8 mouse cellular contexts compared by ENCODE assay signal in the genomic region with DNA sequence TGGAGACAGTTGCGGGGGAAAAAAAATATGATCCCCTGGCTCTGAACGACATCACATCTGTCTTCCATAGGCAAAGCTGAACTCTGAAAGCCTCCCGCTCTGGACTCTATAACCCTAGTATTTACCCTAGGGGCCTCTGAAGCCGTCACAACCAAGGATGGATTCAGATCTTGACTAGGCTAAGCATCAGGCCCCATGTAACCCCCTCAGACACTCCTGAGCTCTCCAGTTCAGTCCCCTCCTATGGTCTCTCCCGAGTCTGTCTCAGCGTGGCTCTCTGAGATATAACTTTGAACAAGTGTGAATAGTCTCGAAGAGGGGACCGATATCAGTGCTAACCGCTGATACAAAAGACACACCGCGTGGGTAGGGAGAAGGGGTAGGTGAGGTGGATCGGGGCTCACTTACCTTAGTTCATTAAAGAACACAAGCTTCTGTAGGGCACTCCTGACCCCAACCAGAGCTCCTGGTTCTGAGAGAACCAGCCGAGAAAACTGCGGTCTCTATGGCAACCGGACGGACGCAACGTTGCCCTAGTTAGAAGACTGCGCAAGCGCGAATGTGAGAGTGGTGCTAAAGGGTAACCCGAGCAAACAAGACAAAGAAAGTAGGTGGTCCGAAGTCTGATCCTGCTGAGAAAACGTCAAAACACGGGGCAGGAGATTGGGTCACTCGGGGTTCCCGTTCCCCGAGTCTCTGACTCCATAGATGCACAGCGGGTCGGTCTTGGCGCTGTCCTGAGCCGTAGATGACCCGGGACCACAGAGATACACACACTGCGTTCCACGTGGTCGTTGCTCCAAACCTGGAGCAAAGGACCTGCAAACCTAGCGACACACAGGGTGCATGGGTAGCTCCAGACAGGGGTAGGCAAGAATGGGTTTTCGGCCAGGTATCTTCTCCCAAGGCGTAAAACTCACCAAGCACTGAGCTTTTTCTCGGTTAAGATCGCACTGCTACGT. TPM values are rescaled to one million over a fixed set of nuclear protein-coding genes. Genes with fewer than 3 reads are reported as not detected.
DNase-seq lines count a peak whose midpoint lies in the region; ATAC-seq lines count a peak whose summit lies in the region.

No protein-coding gene starts in this region.

- intact Hi-C loops in gastrocnemius, postnatal 36 days (cut with DNase I): no loop called here

- no peaks in the 10 kb centered on the region for H3K9me3 ChIP-seq in embryonic facial prominence, embryonic 10.5 days
- no peaks in the 10 kb centered on the region for H3K9me3 ChIP-seq in heart, embryonic 13.5 days
- no peaks in the 10 kb centered on the region for H3K9me3 ChIP-seq in kidney, embryonic 15.5 days (replicated peaks)
- H3K9me3 ChIP-seq in limb, embryonic 13.5 days: no peaks in the 10 kb centered on the region
- H3K9me3 ChIP-seq in midbrain, embryonic 12.5 days: no peaks in the 10 kb centered on the region

- ATAC-seq in heart, embryonic 13.5 days (ENCODE audit: extremely low read depth, insufficient number of reproducible peaks, low FRiP score, low TSS enrichment): no peak
- ATAC-seq in kidney, embryonic 15.5 days (replicated peaks; ENCODE audit: low FRiP score): peak; percentile 90
- ATAC-seq in limb, embryonic 13.5 days (ENCODE audit: low FRiP score, low read depth): peak; percentile 90
- ATAC-seq in midbrain, embryonic 12.5 days (ENCODE audit: low FRiP score, low read depth): peak; percentile 86

- peak overlapping the region; percentile 62 for H3K4me3 ChIP-seq in embryonic facial prominence, embryonic 10.5 days
- H3K4me3 ChIP-seq in heart, embryonic 13.5 days: peak overlapping the region; percentile 57
- peak overlapping the region; percentile 43 for H3K4me3 ChIP-seq in kidney, embryonic 15.5 days (replicated peaks)
- H3K4me3 ChIP-seq in limb, embryonic 13.5 days: peak overlapping the region; percentile 51
- H3K4me3 ChIP-seq in midbrain, embryonic 12.5 days: peak overlapping the region; percentile 49

- peaks cover 13% of the 10 kb centered on the region for H3K4me1 ChIP-seq in embryonic facial prominence, embryonic 10.5 days
- H3K4me1 ChIP-seq in heart, embryonic 13.5 days: peaks cover 20% of the 10 kb centered on the region
- peaks cover 12% of the 10 kb centered on the region; the same call in 1 of the 2 replicates for H3K4me1 ChIP-seq in kidney, embryonic 15.5 days
- no peaks in the 10 kb centered on the region for H3K4me1 ChIP-seq in limb, embryonic 13.5 days
- H3K4me1 ChIP-seq in midbrain, embryonic 12.5 days: 0 out of 2 replicates have a peak, but pooled peaks cover 3% of the 10 kb centered on the region

- 12% methylated on average over 42 of the region's 42 CpGs for WGBS in embryonic facial prominence, embryonic 10.5 days
- 10% methylated on average over 42 of the region's 42 CpGs for WGBS in heart, embryonic 13.5 days
- 8% methylated on average over 42 of the region's 42 CpGs for WGBS in kidney, embryonic 15.5 days
- WGBS in limb, embryonic 13.5 days: 9% methylated on average over 42 of the region's 42 CpGs
- WGBS in midbrain, embryonic 12.5 days: 9% methylated on average over 42 of the region's 42 CpGs

- no peaks in the 10 kb centered on the region for H3K36me3 ChIP-seq in embryonic facial prominence, embryonic 10.5 days (replicated peaks)
- H3K36me3 ChIP-seq in heart, embryonic 13.5 days: no peaks in the 10 kb centered on the region
- no peaks in the 10 kb centered on the region for H3K36me3 ChIP-seq in kidney, embryonic 15.5 days
- no peaks in the 10 kb centered on the region for H3K36me3 ChIP-seq in limb, embryonic 13.5 days
- H3K36me3 ChIP-seq in midbrain, embryonic 12.5 days: no peaks in the 10 kb centered on the region
- no peaks in the 10 kb centered on the region for H3K36me3 ChIP-seq in splenic B cell, adult 2 months (ENCODE audit: control insufficient read depth, insufficient read depth, low read length, poor library complexity, severe bottlenecking)

- peak; percentile 60 for DNase-seq in gastrocnemius, postnatal 10 days
- DNase-seq in gastrocnemius, postnatal 36 days: no peak
- DNase-seq in embryonic facial prominence, embryonic 10.5 days (ENCODE audit: low spot score): peak; percentile 91
- DNase-seq in splenic B cell, adult 2 months (ENCODE audit: low read depth, low spot score): peak; percentile 62

- H3K27ac ChIP-seq in embryonic facial prominence, embryonic 10.5 days (replicated peaks): peak overlapping the region; percentile 91
- H3K27ac ChIP-seq in heart, embryonic 13.5 days (replicated peaks): no peak overlapping the region
- no peak overlapping the region for H3K27ac ChIP-seq in kidney, embryonic 15.5 days
- H3K27ac ChIP-seq in limb, embryonic 13.5 days: no peak overlapping the region
- no peak overlapping the region for H3K27ac ChIP-seq in midbrain, embryonic 12.5 days (replicated peaks)

- no peaks in the 10 kb centered on the region for H3K27me3 ChIP-seq in embryonic facial prominence, embryonic 10.5 days (replicated peaks; ENCODE audit: low read depth, poor library complexity, severe bottlenecking)
- H3K27me3 ChIP-seq in heart, embryonic 13.5 days (replicated peaks): no peaks in the 10 kb centered on the region
- H3K27me3 ChIP-seq in kidney, embryonic 15.5 days: no peaks in the 10 kb centered on the region
- no peaks in the 10 kb centered on the region for H3K27me3 ChIP-seq in limb, embryonic 13.5 days
- no peaks in the 10 kb centered on the region for H3K27me3 ChIP-seq in midbrain, embryonic 12.5 days
- H3K27me3 ChIP-seq in splenic B cell, adult 2 months (ENCODE audit: control insufficient read depth, insufficient read depth, low read length, poor library complexity, severe bottlenecking): no peaks in the 10 kb centered on the region

- H3K4me2 ChIP-seq in heart, embryonic 13.5 days: peak overlapping the region; percentile 92
- H3K4me2 ChIP-seq in kidney, embryonic 15.5 days: peak overlapping the region; percentile 73
- H3K4me2 ChIP-seq in limb, embryonic 13.5 days (replicated peaks): peak overlapping the region; percentile 81
- H3K4me2 ChIP-seq in midbrain, embryonic 12.5 days (replicated peaks): peak overlapping the region; percentile 81

- peak overlapping the region; percentile 78 for H3K9ac ChIP-seq in heart, embryonic 13.5 days
- H3K9ac ChIP-seq in kidney, embryonic 15.5 days: peak overlapping the region; percentile 44
- H3K9ac ChIP-seq in limb, embryonic 13.5 days: peak overlapping the region; percentile 72
- H3K9ac ChIP-seq in midbrain, embryonic 12.5 days (replicated peaks): peak overlapping the region; percentile 59

RNA-seq across cellular contexts. Expression of gene Tekt1, which starts 0.6 kb away (rescaled TPM):
- 1 to 10 TPM; 1.2 to 1.4 TPM for total RNA-seq in gastrocnemius, postnatal 10 days (2021)
- 1 to 10 TPM in 1 of 2 experiments, under 1 TPM in 1; 0.92 to 1.1 TPM for total RNA-seq in gastrocnemius, postnatal 36 days (2021)
- polyA plus RNA-seq in embryonic facial prominence, embryonic 10.5 days (2016; fragmentation: Nextera tagmentation; extraction: Ambion mirVana): 6.3 and 7.2 TPM in 2 replicates
- polyA plus RNA-seq in heart, embryonic 13.5 days (2015; fragmentation: Nextera tagmentation; extraction: Ambion mirVana): 0.47 and 0.55 TPM in 2 replicates
- 5.4 and 5.6 TPM in 2 replicates for polyA plus RNA-seq in kidney, embryonic 15.5 days (2015; fragmentation: Nextera tagmentation; extraction: Ambion mirVana)
- 3.2 and 3.6 TPM in 2 replicates for polyA plus RNA-seq in limb, embryonic 13.5 days (2015; fragmentation: Nextera tagmentation; extraction: Ambion mirVana)
- 3.8 and 4.6 TPM in 2 replicates for polyA plus RNA-seq in midbrain, embryonic 12.5 days (2016; fragmentation: Nextera tagmentation; extraction: Ambion mirVana)

RNA-seq across cellular contexts. Expression of gene Fbxo39, which starts 47.4 kb away (rescaled TPM):
- not detected for total RNA-seq in gastrocnemius, postnatal 10 days (2021)
- total RNA-seq in gastrocnemius, postnatal 36 days (2021): not detected
- polyA plus RNA-seq in embryonic facial prominence, embryonic 10.5 days (2016; fragmentation: Nextera tagmentation; extraction: Ambion mirVana): not detected in 2 replicates
- not detected in 2 replicates for polyA plus RNA-seq in heart, embryonic 13.5 days (2015; fragmentation: Nextera tagmentation; extraction: Ambion mirVana)
- polyA plus RNA-seq in kidney, embryonic 15.5 days (2015; fragmentation: Nextera tagmentation; extraction: Ambion mirVana): not detected in 2 replicates
- not detected in 2 replicates for polyA plus RNA-seq in limb, embryonic 13.5 days (2015; fragmentation: Nextera tagmentation; extraction: Ambion mirVana)
- polyA plus RNA-seq in midbrain, embryonic 12.5 days (2016; fragmentation: Nextera tagmentation; extraction: Ambion mirVana): not detected in 2 replicates

RNA-seq across cellular contexts. Expression of gene Smtnl2, which starts 49.8 kb away (rescaled TPM):
- total RNA-seq in gastrocnemius, postnatal 10 days (2021): 100 to 1,000 TPM; 145 to 153 TPM
- 100 to 1,000 TPM; 206 to 299 TPM for total RNA-seq in gastrocnemius, postnatal 36 days (2021)
- 16.4 and 16.6 TPM in 2 replicates for polyA plus RNA-seq in embryonic facial prominence, embryonic 10.5 days (2016; fragmentation: Nextera tagmentation; extraction: Ambion mirVana)
- polyA plus RNA-seq in heart, embryonic 13.5 days (2015; fragmentation: Nextera tagmentation; extraction: Ambion mirVana): 145 and 160 TPM in 2 replicates
- 109 and 111 TPM in 2 replicates for polyA plus RNA-seq in kidney, embryonic 15.5 days (2015; fragmentation: Nextera tagmentation; extraction: Ambion mirVana)
- 38.3 and 41.5 TPM in 2 replicates for polyA plus RNA-seq in limb, embryonic 13.5 days (2015; fragmentation: Nextera tagmentation; extraction: Ambion mirVana)
- polyA plus RNA-seq in midbrain, embryonic 12.5 days (2016; fragmentation: Nextera tagmentation; extraction: Ambion mirVana): 3.5 and 4.0 TPM in 2 replicates

Comparison
In these comparisons a context has a peak if more than half of its experiments do, and no peak if none do; other contexts are left out.
1. DNase-seq: peak in gastrocnemius, postnatal 10 days (single experiment), embryonic facial prominence, embryonic 10.5 days (single experiment) and splenic B cell, adult 2 months (single experiment); none in gastrocnemius, postnatal 36 days (0 of 2).
2. Peak in every context shown above with its lines, with median percentiles within 50 percentile points of each other: H3K4me3 ChIP-seq, H3K4me2 ChIP-seq and H3K9ac ChIP-seq.